Mouse (Mus musculus) gastrocnemius, postnatal 4 days (tissue): ENCODE measurements around the gene Vps13c. TPM values are rescaled to one million over a fixed set of nuclear protein-coding genes. Genes with fewer than 3 reads are reported as not detected.

Experiments used
- DNase-seq, 2 experiments: peaks; one replicate each; pipeline ENCODE4 v3.0.0; 2021 to 2022; ENCODE audit warnings: low spot score in 2 of 2, mixed read lengths in 2 of 2
- total RNA-seq, 2 experiments: library from RNA; stranded (reverse); gene quantifications; 2 replicates each; pipeline ENCODE4 v1.2.3; 2021

The Vps13c gene
- total RNA-seq, 2 experiments from 2014 or later, result 25.6 to 27.3 TPM

- no peak for DNase-seq
Observed at GRCm38 (mm10) chr9:67877081-67877718, 37.0 kb downstream of the Vps13c start.

GRCm38 (mm10) chr9:67878197-67878769 lies 38.1 kb downstream of the Vps13c start:
- no peak for DNase-seq

- no peak for DNase-seq
Observed at GRCm38 (mm10) chr9:67883349-67883984, 43.3 kb downstream of the Vps13c start.

GRCm38 (mm10) chr9:67884095-67884494 lies 43.9 kb downstream of the Vps13c start:
- DNase-seq, result no peak

- no peak for DNase-seq
Observed at GRCm38 (mm10) chr9:67886981-67887720, 47.0 kb downstream of the Vps13c start.

- DNase-seq, result no peak
Observed at GRCm38 (mm10) chr9:67893474-67893873, 53.3 kb downstream of the Vps13c start.

- no peak for DNase-seq
Observed at GRCm38 (mm10) chr9:67896646-67897295, 56.6 kb downstream of the Vps13c start.

GRCm38 (mm10) chr9:67900398-67900797 lies 60.2 kb downstream of the Vps13c start:
- DNase-seq, result no peak

GRCm38 (mm10) chr9:67904355-67904754 lies 64.2 kb downstream of the Vps13c start:
- no peak for DNase-seq

GRCm38 (mm10) chr9:67905541-67905940 lies 65.3 kb downstream of the Vps13c start:
- DNase-seq, result no peak

GRCm38 (mm10) chr9:67914681-67915080 lies 74.5 kb downstream of the Vps13c start:
- DNase-seq, result no peak

GRCm38 (mm10) chr9:67922350-67922749 lies 82.2 kb downstream of the Vps13c start:
- no peak for DNase-seq

GRCm38 (mm10) chr9:67930629-67931028 lies 90.4 kb downstream of the Vps13c start:
- no peak for DNase-seq

GRCm38 (mm10) chr9:67937286-67937685 lies 97.1 kb downstream of the Vps13c start:
- DNase-seq, result no peak

GRCm38 (mm10) chr9:67955466-67956010 lies 115.3 kb downstream of the Vps13c start:
- no peak for DNase-seq

- DNase-seq, result no peak
Observed at GRCm38 (mm10) chr9:67961953-67962352, 121.8 kb downstream of the Vps13c start.

GRCm38 (mm10) chr9:67965889-67966288 lies 125.7 kb downstream of the Vps13c start:
- no peak for DNase-seq

GRCm38 (mm10) chr9:67967011-67967410 lies 126.8 kb downstream of the Vps13c start:
- DNase-seq, result no peak

GRCm38 (mm10) chr9:67973451-67973850 lies 133.3 kb downstream of the Vps13c start:
- no peak for DNase-seq

- DNase-seq, result no peak
Observed at GRCm38 (mm10) chr9:67975491-67975890, 135.3 kb downstream of the Vps13c start.

GRCm38 (mm10) chr9:68006566-68006965 lies 166.4 kb downstream of the Vps13c start:
- DNase-seq, result no peak
